7 mouse cellular contexts compared by ENCODE assay signal in genomic region chr13:24844983-24845955, GRCm38 (mm10). TPM values are rescaled to one million over a fixed set of nuclear protein-coding genes. Genes with fewer than 3 reads are reported as not detected.
DNase-seq lines count a peak whose midpoint lies in the region; ATAC-seq and TF ChIP-seq lines count a peak whose summit lies in the region.

Gene D130043K22Rik (plus strand): TSS chr13:24845135.

- H3K27me3 ChIP-seq in embryonic facial prominence, embryonic 11.5 days (ENCODE audit: control insufficient read depth, insufficient read depth, low read length), result no peaks in the 10 kb centered on the region
- H3K27me3 ChIP-seq in small intestine, adult 2 months (ENCODE audit: control insufficient read depth, insufficient read depth, low read length), result no peaks in the 10 kb centered on the region

- intact Hi-C loops in heart, postnatal 14 days (cut with DNase I), result loop anchor here (5.0 kb wide), 1 partner anchor 77 kb away; no protein-coding TSS in a partner anchor

- in situ Hi-C loops in ES-E14 (cut with MboI; ENCODE audit: low sequenced_read_pairs in 2 of 2, unreplicated experiment in 2 of 2), result no loop called here

- ATAC-seq in embryonic facial prominence, embryonic 11.5 days (replicated peaks; ENCODE audit: insufficient number of reproducible peaks, low FRiP score, low TSS enrichment, low read depth), result peak; percentile 87

- H3K4me3 ChIP-seq in ES-E14 (ENCODE audit: insufficient read depth in 1 of 2, low read depth in 1 of 2, low read length in 2 of 2, poor library complexity in 1 of 2, severe bottlenecking in 1 of 2), result peak within 1 kb of the TSS; percentile 50 to 67; a peak in 3 of 4 replicates
- H3K4me3 ChIP-seq in embryonic facial prominence, embryonic 11.5 days (ENCODE audit: low read depth, low read length), result peak within 1 kb of the TSS; percentile 34
- peak within 1 kb of the TSS; percentile 62 for H3K4me3 ChIP-seq in small intestine, adult 2 months (ENCODE audit: low read depth, low read length)

- H3K4me2 ChIP-seq in embryonic facial prominence, embryonic 11.5 days (ENCODE audit: low read depth, low read length), result peak within 1 kb of the TSS; percentile 70

- DNase-seq in ES-E14 (ENCODE audit: low read depth, low spot score), result no peak
- peak; percentile 47 for DNase-seq in adrenal gland, adult 8-10 months
- peak; percentile 74 for DNase-seq in embryonic facial prominence, embryonic 11.5 days (ENCODE audit: low spot score)
- peak; percentile 30 to 36 for DNase-seq in heart, postnatal 14 days
- DNase-seq in left cerebral cortex, adult 18-20 months (ENCODE audit: low spot score in 2 of 2), result peak; percentile 73 to 84
- peak; percentile 21 to 28 for DNase-seq in lung, postnatal 4 days

- no peak for TF ChIP-seq CTCF in small intestine, adult 2 months (IDR thresholded peaks at IDR 0.05; ENCODE audit: extremely low read depth, insufficient read length, insufficient replicate concordance, low read depth, low read length)

- H3K9ac ChIP-seq in ES-E14 (ENCODE audit: insufficient read depth, low read depth, low read length, poor library complexity, severe bottlenecking), result no peak within 1 kb of the TSS
- H3K9ac ChIP-seq in embryonic facial prominence, embryonic 11.5 days (replicated peaks; ENCODE audit: low read length), result 0 out of 2 replicates have a peak within 1 kb of the TSS, but pooled peaks have one; percentile 14

- no peaks in the 10 kb centered on the region for H3K4me1 ChIP-seq in ES-E14 (ENCODE audit: control insufficient read depth in 2 of 2, insufficient read depth in 2 of 2, low read length in 2 of 2, poor library complexity in 1 of 2)
- no peaks in the 10 kb centered on the region for H3K4me1 ChIP-seq in embryonic facial prominence, embryonic 11.5 days (ENCODE audit: control insufficient read depth, insufficient read depth, low read length)
- peaks cover 6% of the 10 kb centered on the region; the same call in 1 of the 2 replicates for H3K4me1 ChIP-seq in small intestine, adult 2 months (ENCODE audit: control insufficient read depth, insufficient read depth, insufficient read length, low read length)

- no peak within 1 kb of the TSS for H3K27ac ChIP-seq in ES-E14 (ENCODE audit: insufficient read depth, low read depth, low read length, poor library complexity, severe bottlenecking)
- H3K27ac ChIP-seq in embryonic facial prominence, embryonic 11.5 days (replicated peaks; ENCODE audit: low read depth, low read length), result no peak within 1 kb of the TSS
- H3K27ac ChIP-seq in small intestine, adult 2 months (ENCODE audit: insufficient read depth, low read depth, low read length), result no peak within 1 kb of the TSS

- WGBS in embryonic facial prominence, embryonic 11.5 days, result 13% methylated on average over 40 of the region's 40 CpGs
- 18% methylated on average over 40 of the region's 40 CpGs for whole genome bisulfite sequencing in small intestine, adult 2 months

- H3K9me3 ChIP-seq in ES-E14 (ENCODE audit: control insufficient read depth, insufficient read depth, low read depth, low read length), result no peaks in the 10 kb centered on the region
- no peaks in the 10 kb centered on the region for H3K9me3 ChIP-seq in embryonic facial prominence, embryonic 11.5 days (replicated peaks; ENCODE audit: control insufficient read depth, low read length)

- H3K36me3 ChIP-seq in ES-E14 (ENCODE audit: control insufficient read depth, insufficient read depth, low read length, poor library complexity, severe bottlenecking), result no peaks in the 10 kb centered on the region; the same call in 1 of the 2 replicates
- no peaks in the 10 kb centered on the region for H3K36me3 ChIP-seq in embryonic facial prominence, embryonic 11.5 days (replicated peaks; ENCODE audit: control insufficient read depth, insufficient read depth, low read depth, low read length)
- H3K36me3 ChIP-seq in small intestine, adult 2 months (ENCODE audit: control insufficient read depth, insufficient read depth, low read length), result peaks cover 10% of the 10 kb centered on the region

- TF ChIP-seq POLR2A in small intestine, adult 2 months (IDR thresholded peaks at IDR 0.05; ENCODE audit: low read depth, low read length), result no peak

TF ChIP-seq in ES-E14, 5 proteins besides CTCF, POLR2A, EP300 and RAD21:
- TF ChIP-seq CHD2 (IDR thresholded peaks at IDR 0.05; ENCODE audit: low read depth, low read length) (no peak), ZNF384 (IDR thresholded peaks at IDR 0.05; ENCODE audit: low read depth, low read length) (peak; percentile 79), MAFK (IDR thresholded peaks at IDR 0.05; ENCODE audit: insufficient read depth, low read depth, low read length) (no peak), ZC3H11A (IDR thresholded peaks at IDR 0.05; ENCODE audit: borderline replicate concordance, low read depth, low read length) (no peak), HCFC1 (IDR thresholded peaks at IDR 0.05; ENCODE audit: borderline replicate concordance, insufficient read depth, low read length) (no peak)

RNA-seq across cellular contexts. Expression of gene D130043K22Rik, which starts in this region (rescaled TPM):
- total RNA-seq in ES-E14 (2012; rRNA removed), result 0.31 and 0.79 TPM in 2 replicates
- 1 to 10 TPM in 3 of 4 experiments, under 1 TPM in 1; 0.67 to 2.9 (median 1.6) TPM for total RNA-seq in adrenal gland, adult 8-10 months (2022)
- 0.22 and 0.34 TPM in 2 replicates for polyA plus RNA-seq in embryonic facial prominence, embryonic 11.5 days (2014; fragmentation: Nextera tagmentation; extraction: Ambion mirVana)
- not detected for total RNA-seq in heart, postnatal 14 days (2021)
- 10 to 100 TPM; 29.7 to 30.5 TPM for total RNA-seq in left cerebral cortex, adult 18-20 months (2021)
- 1.4 and 1.6 TPM in 2 replicates for polyA plus RNA-seq in small intestine, adult 2 months (2012; rRNA removed)

Comparison
In these comparisons a context has a peak if more than half of its experiments do, and no peak if none do; other contexts are left out.
1. RNA of gene D130043K22Rik (total RNA-seq): 29.7 to 30.5 TPM in left cerebral cortex, adult 18-20 months; 0.67 to 2.9 TPM in adrenal gland, adult 8-10 months, 0.31 to 0.79 TPM in ES-E14 and not detected in heart, postnatal 14 days; every median in the first group is over 4 times any median in the second.
2. Peak in DNase-seq, ATAC-seq, H3K4me3 ChIP-seq, H3K9ac ChIP-seq and H3K4me2 ChIP-seq in embryonic facial prominence, embryonic 11.5 days; RNA of the gene not detected or under 1 TPM.
3. Peak in DNase-seq in heart, postnatal 14 days; RNA of the gene not detected or under 1 TPM.
4. Peak in every context shown above with its lines, with median percentiles within 50 percentile points of each other: H3K4me3 ChIP-seq.